Mouse (Mus musculus): ENCODE measurements at regions not wholly inside any gene's neighbourhood (a gene's known extent, or its start where the extent isn't known, plus 50 kb on each side); places are given as distances from the start of the nearest gene placed in this dataset.

GRCm38 (mm10) chr17:4187606-4188005 lies 491.5 kb upstream of the Nox3 start:
- TF ChIP-seq POLR2A (IDR thresholded peaks at IDR 0.05; ENCODE audit: borderline replicate concordance, extremely low read depth, low read depth, low read length) (no peak), CTCF (IDR thresholded peaks at IDR 0.05; ENCODE audit: insufficient read depth, low read length) (no peak)
